Mouse (Mus musculus) intestine, embryonic 14.5 days (tissue): ENCODE results near the gene Naip5. TPM values are rescaled to one million over a fixed set of nuclear protein-coding genes. Genes with fewer than 3 reads are reported as not detected.
"Not testable (repeated sequence)": the region's sequence is repeated elsewhere in the genome, so short reads cannot be mapped to it uniquely, and the experiment has no call there.

Experiments
- ATAC-seq: fragments of 200-750 bp; cut with Nextera tagmentation; replicated peaks from 2 replicates; pipeline ENCODE4 v1.8.0; 2017; ENCODE audit warnings: low read depth, moderate number of reproducible peaks, moderate TSS enrichment, moderate library complexity; ENCODE audit not compliant: low FRiP score, low TSS enrichment
- DNase-seq: peaks from one replicate; pipeline ENCODE4 v3.0.0-alpha.2; 2018; ENCODE audit warnings: low spot score
- H3K27ac ChIP-seq: fragments of 300-500 bp; sonication (generic); 2 replicates; pipeline ENCODE4 v1.5.1; 2014; ENCODE audit warnings: low read depth, mild to moderate bottlenecking, control low read depth
- H3K27me3 ChIP-seq: fragments of 300-500 bp; sonication (generic); replicated peaks from 2 replicates; pipeline ENCODE4 v1.6.1; 2014; ENCODE audit warnings: low read length, control low read depth; ENCODE audit not compliant: control insufficient read depth, insufficient read depth
- H3K36me3 ChIP-seq: fragments of 300-500 bp; sonication (generic); 2 replicates; pipeline ENCODE4 v1.6.1; 2014; ENCODE audit warnings: low read length, control low read depth; ENCODE audit not compliant: control insufficient read depth, insufficient read depth
- H3K4me1 ChIP-seq: fragments of 300-500 bp; sonication (generic); replicated peaks from 2 replicates; pipeline ENCODE4 v1.6.1; 2014; ENCODE audit warnings: low read length, control low read depth, mixed read lengths; ENCODE audit not compliant: control insufficient read depth, insufficient read depth
- H3K4me2 ChIP-seq: fragments of 300-500 bp; sonication (generic); 2 replicates; pipeline ENCODE4 v1.6.1; 2014; ENCODE audit warnings: low read length
- H3K4me3 ChIP-seq: fragments of 300-500 bp; sonication (generic); 2 replicates; pipeline ENCODE4 v1.5.1; 2014; ENCODE audit warnings: low read depth, low read length, control low read depth, mixed read lengths
- H3K9ac ChIP-seq: fragments of 300-500 bp; sonication (generic); 2 replicates; pipeline ENCODE4 v1.6.1; 2014; ENCODE audit warnings: mild to moderate bottlenecking, low read length
- H3K9me3 ChIP-seq: fragments of 300-500 bp; sonication (generic); 2 replicates; pipeline ENCODE4 v1.6.1; 2016; ENCODE audit warnings: low read length, control low read depth; ENCODE audit not compliant: control insufficient read depth
- WGBS: fragments of 180-500 bp; shearing (Covaris S2); extraction: QIAGEN DNeasy Blood & Tissue Kit; methylation state at CpG from one replicate; pipeline ENCODE4 v1.1.7; 2014; 5-methylcytosine and 5-hydroxymethylcytosine counted together
- polyA plus RNA-seq: library from polyadenylated mRNA; unstranded; fragments of >200 nt; fragmentation: Nextera tagmentation; extraction: Ambion mirVana; gene quantifications from 2 replicates; pipeline ENCODE4 v1.2.1, GENCODE M21; 2014

Naip5 gene
- 5.4 and 5.6 TPM in 2 replicates for polyA plus RNA-seq

GRCm38 (mm10) chr13:100246223-100246622 is at the start of gene Naip5:
Naip5 (minus strand) TSS chr13:100246323.
- DNase-seq, ATAC-seq, H3K36me3 ChIP-seq, H3K4me1 ChIP-seq, H3K9ac ChIP-seq, H3K27ac ChIP-seq, H3K27me3 ChIP-seq, H3K4me2 ChIP-seq, H3K9me3 ChIP-seq, H3K4me3 ChIP-seq: not testable (repeated sequence)
- WGBS: 76% methylated on average over 4 of the region's 4 CpGs

DNA sequence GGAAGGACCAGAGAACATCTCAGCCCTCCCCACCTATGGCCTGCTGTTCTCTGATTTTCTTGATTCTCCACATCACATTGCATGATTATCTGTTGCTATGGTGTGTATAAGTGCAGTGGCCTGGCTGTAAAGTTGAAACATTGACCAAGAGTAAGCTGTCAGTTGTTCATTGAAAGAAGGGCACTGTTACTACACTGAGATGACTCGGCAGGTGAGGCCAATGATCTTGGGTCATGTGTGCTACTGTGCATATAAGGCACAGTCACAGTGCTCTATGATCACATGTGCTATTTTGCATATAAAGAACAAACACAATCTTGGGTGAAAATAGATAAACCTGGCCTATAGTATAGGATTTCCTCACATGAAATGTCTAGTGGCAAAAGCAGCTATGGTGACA is 38.5 kb upstream of the Naip5 start:
- no peak overlapping the region for H3K9ac ChIP-seq
- no peaks in the 10 kb centered on the region for H3K36me3 ChIP-seq
- 73% methylated on average over 1 of the region's 1 CpGs for WGBS
- ATAC-seq (no peak), DNase-seq (no peak)
- no peaks in the 10 kb centered on the region for H3K27me3 ChIP-seq
- no peak overlapping the region for H3K4me3 ChIP-seq
- no peaks in the 10 kb centered on the region for H3K4me1 ChIP-seq
- no peak overlapping the region for H3K27ac ChIP-seq
- H3K9me3 ChIP-seq: no peaks in the 10 kb centered on the region
- H3K4me2 ChIP-seq: no peak overlapping the region

GRCm38 (mm10) chr13:100271474-100272132 is 25.5 kb upstream of the Naip5 start:
- not testable (repeated sequence) for DNase-seq, H3K4me3 ChIP-seq, H3K4me2 ChIP-seq, H3K9ac ChIP-seq, ATAC-seq, H3K4me1 ChIP-seq, H3K27me3 ChIP-seq, H3K36me3 ChIP-seq, H3K9me3 ChIP-seq, H3K27ac ChIP-seq
- WGBS: no CpG with 5 or more reads among the region's 1 CpGs

DNA sequence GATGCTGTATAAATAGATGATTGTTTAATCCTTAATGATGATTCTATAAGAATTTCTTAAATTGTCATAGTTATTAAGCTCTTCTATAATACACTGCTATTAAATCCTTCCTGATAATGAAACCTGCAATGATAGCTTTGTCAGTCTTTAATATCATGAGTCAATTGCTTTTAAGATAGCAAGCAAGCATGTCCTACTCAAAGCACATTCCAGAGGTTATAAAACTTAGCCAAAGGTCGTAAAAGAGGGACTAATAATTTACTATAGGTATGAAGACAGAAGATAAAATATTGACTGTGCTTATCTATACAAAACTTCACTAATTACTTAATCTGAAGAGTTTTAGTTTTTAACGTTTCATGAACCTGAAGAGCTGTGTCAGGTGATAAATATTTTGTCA is 10.9 kb upstream of the Naip5 start:
- H3K27ac ChIP-seq, H3K4me3 ChIP-seq, H3K36me3 ChIP-seq, H3K4me2 ChIP-seq, H3K9ac ChIP-seq, H3K4me1 ChIP-seq, DNase-seq, ATAC-seq, H3K9me3 ChIP-seq, H3K27me3 ChIP-seq: not testable (repeated sequence)
- WGBS: 47% methylated on average over 2 of the region's 2 CpGs

GRCm38 (mm10) chr13:100255925-100256324 is 9.8 kb upstream of the Naip5 start:
- not testable (repeated sequence) for ATAC-seq, H3K9me3 ChIP-seq, H3K27ac ChIP-seq, H3K36me3 ChIP-seq, H3K9ac ChIP-seq, H3K4me1 ChIP-seq, H3K27me3 ChIP-seq, H3K4me2 ChIP-seq, H3K4me3 ChIP-seq, DNase-seq
- WGBS: 75% methylated on average over 5 of the region's 6 CpGs

GRCm38 (mm10) chr13:100251897-100252296 is 5.8 kb upstream of the Naip5 start:
- 90% methylated on average over 2 of the region's 2 CpGs for WGBS
- H3K4me3 ChIP-seq, H3K27ac ChIP-seq, ATAC-seq, H3K4me1 ChIP-seq, H3K9ac ChIP-seq, H3K9me3 ChIP-seq, H3K4me2 ChIP-seq, H3K27me3 ChIP-seq, DNase-seq, H3K36me3 ChIP-seq: not testable (repeated sequence)

DNA sequence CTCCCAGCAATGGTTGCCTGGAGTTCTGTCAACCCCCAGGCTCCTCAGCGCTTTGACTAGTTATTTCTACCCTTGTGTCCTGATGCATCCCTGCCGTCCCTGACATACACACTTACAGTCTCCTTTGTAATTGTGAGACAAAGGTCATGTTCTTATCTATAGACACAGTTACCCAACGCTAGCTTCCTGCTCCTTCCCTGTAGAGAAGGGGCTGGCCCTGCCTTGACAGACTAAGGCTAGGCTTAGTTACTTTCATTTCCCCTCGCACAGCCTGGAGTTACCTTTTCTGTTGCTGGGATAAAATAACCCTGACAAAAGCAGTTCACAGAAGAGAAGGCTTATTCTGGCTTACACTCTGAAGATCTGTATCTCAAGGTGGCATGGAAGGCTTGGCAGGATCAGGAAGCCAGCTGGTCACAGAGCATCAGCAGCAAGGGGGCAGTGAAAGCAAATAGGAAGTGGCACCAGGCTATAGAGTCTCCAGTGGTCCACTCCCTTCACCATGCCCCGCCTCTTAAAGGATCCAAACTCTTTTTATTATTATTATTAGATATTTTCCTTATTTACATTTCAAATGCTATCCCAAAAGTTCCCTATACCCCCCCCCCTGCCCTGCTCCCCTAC is 885 bp upstream of the Naip5 start:
- not testable (repeated sequence) for H3K9ac ChIP-seq, H3K36me3 ChIP-seq, DNase-seq, H3K9me3 ChIP-seq, H3K27ac ChIP-seq, H3K4me3 ChIP-seq, H3K27me3 ChIP-seq, H3K4me1 ChIP-seq, H3K4me2 ChIP-seq
- ATAC-seq: 0 out of 2 replicates have a peak, but pooled peaks have one; percentile 66
- 65% methylated on average over 5 of the region's 5 CpGs for WGBS

DNA sequence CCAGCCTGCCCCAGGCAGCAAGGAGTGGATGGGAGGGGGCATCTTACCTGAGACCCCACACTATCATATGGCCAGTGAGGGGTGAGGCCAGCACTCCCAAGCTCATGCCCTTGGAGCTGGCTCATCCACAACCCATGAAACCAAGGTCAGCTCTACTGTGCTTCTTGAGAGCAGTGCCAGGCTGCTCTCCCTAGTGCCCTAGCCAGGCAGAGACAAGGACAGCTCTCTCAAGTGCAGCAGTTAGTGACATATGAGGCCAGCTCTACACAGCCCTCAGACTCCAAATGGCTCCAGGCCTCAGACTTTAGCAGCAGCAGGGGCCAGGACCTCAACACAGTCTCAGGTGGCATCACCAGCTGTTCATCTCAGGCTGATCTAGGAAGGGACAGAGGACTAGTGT is 2.4 kb downstream of the Naip5 start:
- H3K36me3 ChIP-seq: no peaks in the 10 kb centered on the region
- no peaks in the 10 kb centered on the region for H3K27me3 ChIP-seq
- no peaks in the 10 kb centered on the region for H3K9me3 ChIP-seq
- no peak overlapping the region for H3K27ac ChIP-seq
- ATAC-seq: no peak
- no peak overlapping the region for H3K4me2 ChIP-seq
- no peak overlapping the region for H3K4me3 ChIP-seq
- no peak for DNase-seq
- H3K4me1 ChIP-seq: no peaks in the 10 kb centered on the region
- no peak overlapping the region for H3K9ac ChIP-seq

- not testable (repeated sequence) for H3K36me3 ChIP-seq, H3K9ac ChIP-seq, H3K27me3 ChIP-seq, H3K27ac ChIP-seq, H3K9me3 ChIP-seq, H3K4me2 ChIP-seq, H3K4me1 ChIP-seq, H3K4me3 ChIP-seq, ATAC-seq, DNase-seq
- 63% methylated on average over 1 of the region's 1 CpGs for WGBS
Measured at GRCm38 (mm10) chr13:100213683-100214082, 32.4 kb downstream of the Naip5 start.
